8 mouse cellular contexts compared by ENCODE assay signal in genomic region chr7:126566094-126566765, GRCm38 (mm10). TPM values are rescaled to one million over a fixed set of nuclear protein-coding genes. Genes with fewer than 3 reads are reported as not detected.
DNase-seq lines count a peak whose midpoint lies in the region; ATAC-seq and TF ChIP-seq lines count a peak whose summit lies in the region.

Gene Eif3c, minus strand, starts transcription at chr7:126566411.

- peak within 1 kb of the TSS; percentile 96 for H3K4me3 ChIP-seq in bone marrow macrophage, adult 2 months (ENCODE audit: insufficient read depth, low read length)
- peak within 1 kb of the TSS; percentile 70 for H3K4me3 ChIP-seq in embryonic fibroblast, embryonic 13.5 days (ENCODE audit: insufficient read depth, low read length)
- H3K4me3 ChIP-seq in kidney, embryonic 14.5 days (ENCODE audit: low read length) = peak within 1 kb of the TSS; percentile 97
- H3K4me3 ChIP-seq in limb, embryonic 15.5 days = peak within 1 kb of the TSS; percentile 95

- no peaks in the 10 kb centered on the region for H3K27me3 ChIP-seq in kidney, embryonic 14.5 days (ENCODE audit: control insufficient read depth, insufficient read depth, low read length)
- no peaks in the 10 kb centered on the region for H3K27me3 ChIP-seq in limb, embryonic 15.5 days

- H3K9me3 ChIP-seq in kidney, embryonic 14.5 days (ENCODE audit: control insufficient read depth, low read length) = no peaks in the 10 kb centered on the region
- H3K9me3 ChIP-seq in limb, embryonic 15.5 days = no peaks in the 10 kb centered on the region

- peaks cover 35% of the 10 kb centered on the region for H3K36me3 ChIP-seq in kidney, embryonic 14.5 days (ENCODE audit: control insufficient read depth, insufficient read depth, low read length)
- peaks cover 35% of the 10 kb centered on the region for H3K36me3 ChIP-seq in limb, embryonic 15.5 days

- peak; percentile 34; the same call in 1 of the 2 replicates for TF ChIP-seq POLR2A in bone marrow macrophage, adult 2 months (IDR thresholded peaks at IDR 0.05; ENCODE audit: borderline replicate concordance, low read depth, low read length)
- peak; percentile 92 for TF ChIP-seq POLR2A in embryonic fibroblast, embryonic 13.5 days (IDR thresholded peaks at IDR 0.05; ENCODE audit: low read depth, low read length)

- DNase-seq in B cell, adult 2 months = peak; percentile 86 to 89
- DNase-seq in heart, adult 9 months (ENCODE audit: low spot score in 2 of 2) = peak; percentile 88 to 89
- peak; percentile 33 to 43 for DNase-seq in monocyte, adult 2 months (ENCODE audit: low read depth in 1 of 2, low spot score in 2 of 2)
- peak; percentile 87 to 90 for DNase-seq in spleen, postnatal 36 days (ENCODE audit: low spot score in 2 of 2)

- peak within 1 kb of the TSS; percentile 86 for H3K9ac ChIP-seq in kidney, embryonic 14.5 days (ENCODE audit: low read depth, low read length)
- H3K9ac ChIP-seq in limb, embryonic 15.5 days = peak within 1 kb of the TSS; percentile 89

- H3K4me1 ChIP-seq in bone marrow macrophage, adult 2 months (ENCODE audit: control insufficient read depth, insufficient read depth, low read length) = peaks cover 2% of the 10 kb centered on the region; the same call in 1 of the 2 replicates
- H3K4me1 ChIP-seq in embryonic fibroblast, embryonic 13.5 days (ENCODE audit: control insufficient read depth, insufficient read depth, low read length) = 0 out of 2 replicates have a peak, but pooled peaks cover 3% of the 10 kb centered on the region
- peaks cover 9% of the 10 kb centered on the region for H3K4me1 ChIP-seq in kidney, embryonic 14.5 days (ENCODE audit: control insufficient read depth, insufficient read depth, low read length)
- H3K4me1 ChIP-seq in limb, embryonic 15.5 days = peaks cover 4% of the 10 kb centered on the region; the same call in 1 of the 2 replicates

- peak within 1 kb of the TSS; percentile 67 for H3K27ac ChIP-seq in bone marrow macrophage, adult 2 months (ENCODE audit: insufficient read depth, low read depth, low read length)
- peak within 1 kb of the TSS; percentile 93 for H3K27ac ChIP-seq in embryonic fibroblast, embryonic 13.5 days (ENCODE audit: insufficient read depth, low read length)
- H3K27ac ChIP-seq in kidney, embryonic 14.5 days (ENCODE audit: low read depth, low read length) = peak within 1 kb of the TSS; percentile 83
- H3K27ac ChIP-seq in limb, embryonic 15.5 days = peak within 1 kb of the TSS; percentile 94

- WGBS in kidney, embryonic 14.5 days = under 1% methylated on average over 46 of the region's 46 CpGs
- WGBS in limb, embryonic 15.5 days = under 1% methylated on average over 46 of the region's 46 CpGs

- peak within 1 kb of the TSS; percentile 55 for H3K4me2 ChIP-seq in kidney, embryonic 14.5 days (replicated peaks; ENCODE audit: low read depth, low read length)
- peak within 1 kb of the TSS; percentile 62 for H3K4me2 ChIP-seq in limb, embryonic 15.5 days

- TF ChIP-seq CTCF in bone marrow macrophage, adult 2 months (IDR thresholded peaks at IDR 0.05; ENCODE audit: low read depth, low read length) = no peak
- no peak for TF ChIP-seq CTCF in embryonic fibroblast, embryonic 13.5 days (IDR thresholded peaks at IDR 0.05; ENCODE audit: borderline replicate concordance, insufficient read depth, low read length)

- ATAC-seq in kidney, embryonic 14.5 days (ENCODE audit: low FRiP score, low TSS enrichment) = peak; percentile 96
- peak; percentile 94 for ATAC-seq in limb, embryonic 15.5 days (ENCODE audit: insufficient number of reproducible peaks, low FRiP score, low TSS enrichment, low read depth)

RNA-seq across cellular contexts. Expression of gene Eif3c, which starts in this region (rescaled TPM):
- polyA plus RNA-seq in bone marrow macrophage, adult 2 months (2012; ENCODE audit: insufficient read depth, insufficient read length, missing spikeins) = 142 and 148 TPM in 2 replicates
- 413 and 481 TPM in 2 replicates for polyA plus RNA-seq in embryonic fibroblast, embryonic 13.5 days (2011; ENCODE audit: insufficient read length, low read depth, missing spikeins)
- 174 and 207 TPM in 2 replicates for polyA plus RNA-seq in kidney, embryonic 14.5 days (2014; fragmentation: Nextera tagmentation; extraction: Ambion mirVana)
- 173 and 191 TPM in 2 replicates for polyA plus RNA-seq in limb, embryonic 15.5 days (2015; fragmentation: Nextera tagmentation; extraction: Ambion mirVana)

Comparison
In these comparisons a context has a peak if more than half of its experiments do, and no peak if none do; other contexts are left out.
1. Peak in every context shown above with its lines: DNase-seq, ATAC-seq, H3K4me3 ChIP-seq and H3K27ac ChIP-seq.
2. DNase-seq: peak in every context shown above with its lines; median percentile 88 in heart, adult 9 months; 88 in spleen, postnatal 36 days; 88 in B cell, adult 2 months; 38 in monocyte, adult 2 months.